Mouse (Mus musculus) erythroblast, adult 5-6 weeks (primary cell): ENCODE measurements around the gene Epha5. TPM values are rescaled to one million over a fixed set of nuclear protein-coding genes. Genes with fewer than 3 reads are reported as not detected.

Source experiments
- ATAC-seq: replicated peaks from 2 replicates; pipeline ENCODE4 v1.8.0; 2016; ENCODE audit warnings: moderate number of reproducible peaks, mild to moderate bottlenecking, moderate TSS enrichment, inconsistent platforms; ENCODE audit not compliant: poor library complexity, low FRiP score, severe bottlenecking
- total RNA-seq, 2 experiments: library from RNA; stranded (forward) in 1 of 2; stranded (reverse) in 1 of 2; fragments of 150-400 nt in 1 of 2; fragments of 200-764, 138-1000 nt in 1 of 2; gene quantifications; 2 replicates each; pipeline versions ENCODE4 v1.2.3 to v1.2.4; 2015 to 2017; ENCODE audit warnings: low replicate concordance in 2 of 2

Epha5 gene
- not detected in 2 replicates for total RNA-seq (2015; ENCODE audit: low replicate concordance)
- total RNA-seq (2017; ENCODE audit: low replicate concordance) = 0.17 TPM in 1 of 2 replicates, not detected in the other

DNA sequence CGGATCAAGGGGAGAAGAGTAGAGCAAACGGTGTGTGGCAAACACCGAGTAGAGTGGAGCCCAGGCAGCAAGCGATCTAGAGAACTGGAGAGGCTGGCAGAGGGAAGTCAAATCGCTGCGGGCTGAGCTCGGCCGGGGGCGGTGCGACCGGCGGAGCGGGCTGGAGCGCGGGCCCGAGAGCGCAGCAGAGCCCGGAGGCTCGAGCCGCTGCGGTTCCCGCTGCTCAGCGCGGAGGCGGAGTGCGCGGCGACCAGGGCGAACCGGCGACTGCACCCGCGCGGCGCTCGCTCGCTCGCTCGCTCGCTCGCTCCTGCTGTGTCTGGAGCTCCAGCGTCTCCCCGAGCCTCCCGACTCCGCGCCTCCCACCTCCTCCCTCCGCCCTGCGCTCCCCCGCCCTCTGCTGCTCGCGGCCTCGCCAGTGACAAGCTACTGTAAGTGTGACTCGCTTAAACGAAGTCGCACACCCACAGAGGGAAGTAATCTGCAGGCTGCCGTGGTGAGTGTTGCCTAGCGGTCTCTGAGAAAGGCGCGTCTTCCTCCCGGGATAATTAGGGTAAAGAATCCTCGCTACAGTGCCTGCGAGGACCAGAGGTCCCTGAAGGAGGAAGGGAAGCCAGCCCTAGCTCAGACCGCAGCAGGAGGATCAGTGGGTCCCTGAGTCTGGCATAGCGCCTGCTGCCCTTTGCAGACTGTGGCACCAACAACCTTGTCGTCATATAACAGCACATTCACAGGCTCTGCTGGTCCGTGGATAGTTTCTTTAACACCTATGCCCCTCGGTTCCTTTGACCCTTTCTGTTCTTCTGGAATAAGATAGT is at the start of gene Epha5:
Gene Epha5, minus strand, starts transcription at position 321 of the 818 bp plus-strand sequence.
- ATAC-seq = no peak

DNA sequence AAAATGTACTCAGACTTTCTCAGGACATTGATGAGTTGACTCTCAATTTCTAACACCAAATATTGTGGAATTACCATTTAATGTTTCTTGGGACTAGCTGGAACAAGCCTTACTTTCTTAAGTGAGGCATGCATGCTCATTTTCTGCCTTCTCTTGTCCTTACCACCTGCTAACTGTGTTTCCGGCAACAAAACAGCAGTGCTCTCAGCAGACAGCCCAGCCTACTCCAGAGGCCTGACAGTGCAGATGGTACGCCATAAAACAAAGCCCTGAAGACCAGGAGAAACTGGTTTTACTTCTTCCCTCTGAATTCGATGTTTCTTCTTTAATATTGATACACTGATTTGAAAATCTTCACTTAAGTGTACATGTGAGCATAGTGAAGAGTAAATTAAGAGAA is 39.0 kb upstream of the Epha5 start:
- ATAC-seq = no peak

DNA sequence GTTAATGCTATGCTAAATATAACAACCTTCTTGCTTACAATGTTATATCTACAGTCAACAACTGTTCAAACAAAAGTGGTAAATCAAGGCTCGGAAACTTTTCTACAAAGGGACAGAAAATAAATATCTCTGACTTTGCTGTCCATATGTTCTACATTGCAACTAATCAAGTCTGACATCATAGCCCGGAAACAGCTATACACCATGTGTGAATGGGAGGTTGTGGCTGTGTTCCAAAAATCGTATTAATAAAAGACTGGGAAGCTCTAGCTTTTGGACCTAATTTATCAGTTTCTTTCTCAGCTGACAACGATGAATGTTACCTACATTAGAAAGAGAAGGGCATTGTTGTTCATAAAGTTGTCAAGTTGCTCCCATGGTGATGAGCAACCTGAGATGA is 37.5 kb upstream of the Epha5 start:
- ATAC-seq = no peak

DNA sequence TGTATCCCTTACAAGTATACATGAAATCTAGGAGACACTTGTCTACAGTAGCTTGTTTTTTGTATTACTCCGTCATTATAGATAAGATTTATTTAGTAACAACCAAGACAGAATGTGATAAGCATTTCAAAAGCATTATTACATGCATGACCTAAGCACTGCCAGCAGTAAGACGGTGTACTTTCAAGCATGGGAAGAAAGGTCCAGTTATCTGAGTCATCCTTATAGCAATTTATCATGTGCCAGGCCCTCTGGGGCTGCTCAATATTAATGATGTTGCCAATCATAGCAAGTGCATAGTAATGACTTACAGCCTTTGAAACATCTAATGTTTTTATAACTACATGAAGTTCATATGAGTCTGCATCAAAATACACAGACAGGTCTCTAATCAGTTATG is 36.7 kb upstream of the Epha5 start:
- no peak for ATAC-seq

DNA sequence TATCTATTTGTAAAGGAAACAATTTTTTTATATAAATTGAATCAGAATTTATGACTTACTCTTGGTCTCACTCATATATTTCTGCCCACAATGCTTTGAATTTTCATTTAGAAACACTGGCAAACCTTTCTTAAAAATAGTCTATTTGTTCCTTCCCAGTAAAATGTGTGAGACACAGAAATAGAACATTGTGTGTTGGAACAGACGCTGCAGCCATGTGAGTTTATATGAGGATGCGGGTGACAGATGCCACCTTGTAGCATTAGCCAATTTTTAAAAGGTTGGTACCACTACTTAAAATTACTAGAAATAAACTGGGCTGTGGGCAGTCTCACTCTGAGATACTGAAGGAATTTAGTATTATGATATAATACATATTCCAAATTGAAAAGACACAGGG is 23.1 kb upstream of the Epha5 start:
- ATAC-seq = no peak

DNA sequence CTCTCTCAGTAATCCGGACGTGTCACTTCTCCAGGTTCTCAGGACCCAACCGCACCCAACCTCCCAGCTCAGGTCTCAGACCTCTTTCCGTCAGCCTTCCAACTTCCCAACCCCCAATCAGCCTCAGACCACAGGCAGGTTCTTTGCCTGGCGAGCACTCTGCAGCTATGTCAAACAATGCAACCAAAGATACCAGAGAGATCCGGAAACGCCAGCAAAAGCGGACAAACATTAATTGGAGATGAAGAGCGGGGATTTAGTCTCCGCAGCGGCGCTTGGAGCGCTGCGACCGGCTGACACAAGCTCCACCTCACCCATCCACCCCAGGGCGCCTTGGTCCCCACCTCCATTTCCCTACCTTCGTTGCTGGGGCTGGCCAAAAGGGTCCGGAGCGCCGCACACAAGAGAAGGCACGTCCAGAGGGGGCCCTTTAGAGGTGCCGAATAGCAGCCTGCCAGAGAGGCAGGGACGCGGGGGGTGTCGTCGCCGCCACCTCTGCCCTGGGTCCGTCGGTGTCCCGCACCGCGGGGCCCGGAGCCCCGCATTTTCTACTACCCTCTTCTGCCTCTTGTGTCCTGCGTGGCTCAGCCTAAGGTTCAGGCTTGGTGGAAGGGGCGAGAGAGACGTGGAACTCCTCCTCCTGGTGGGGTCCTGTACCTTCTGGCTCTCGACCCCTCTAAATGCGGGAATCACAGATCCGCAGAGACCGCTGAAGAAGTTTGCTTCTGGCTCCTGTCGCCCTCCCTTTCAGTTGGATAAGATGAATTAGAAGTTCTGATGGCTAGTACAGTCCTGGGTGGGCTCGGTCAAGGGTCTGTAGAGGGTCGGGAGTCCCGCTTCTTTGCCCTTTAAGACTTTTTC is 991 bp downstream of the Epha5 start:
- no peak for ATAC-seq

DNA sequence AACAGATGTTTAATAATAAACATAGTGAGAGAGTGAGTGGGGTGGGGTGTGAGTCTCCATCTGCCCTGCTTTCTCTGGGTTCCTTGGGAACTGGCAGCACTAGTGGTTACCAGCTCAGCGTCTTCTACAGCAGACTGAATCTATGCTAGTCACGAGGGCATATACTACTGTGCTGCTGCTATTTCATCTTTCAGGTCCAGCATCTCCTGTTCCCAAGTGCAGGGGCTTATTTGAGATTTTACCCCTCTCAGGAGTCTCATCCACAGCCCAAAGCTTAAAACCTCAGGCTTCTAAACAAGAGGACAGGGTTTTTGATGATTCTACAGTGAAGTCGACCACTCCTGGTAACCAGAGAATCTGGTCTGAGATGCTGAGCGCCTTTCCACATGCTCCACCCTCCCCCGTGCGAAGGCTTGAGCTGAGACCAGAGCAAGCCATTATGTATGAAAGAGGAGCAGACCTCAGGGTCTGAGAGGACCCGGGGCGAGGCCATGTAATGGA is 2.2 kb downstream of the Epha5 start:
- no peak for ATAC-seq

DNA sequence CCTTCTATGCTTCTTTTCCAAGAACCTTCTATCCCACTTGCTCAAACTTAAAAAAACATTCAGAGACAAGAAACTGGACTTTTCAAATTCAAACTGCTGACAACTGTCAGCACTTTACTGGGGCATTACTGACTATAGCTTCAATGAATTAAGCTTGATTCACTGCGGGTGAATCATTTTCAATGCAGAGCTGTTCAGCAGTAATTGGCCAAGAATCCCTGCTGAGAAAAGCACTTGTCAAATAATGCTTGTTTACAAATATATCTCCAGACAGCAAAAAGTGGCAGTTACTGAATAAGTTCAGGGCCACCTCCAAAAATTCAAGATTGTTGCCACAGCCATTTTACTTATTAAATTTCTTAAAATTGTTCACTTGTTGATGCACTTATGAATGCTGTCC is 4.2 kb downstream of the Epha5 start:
- ATAC-seq = no peak

DNA sequence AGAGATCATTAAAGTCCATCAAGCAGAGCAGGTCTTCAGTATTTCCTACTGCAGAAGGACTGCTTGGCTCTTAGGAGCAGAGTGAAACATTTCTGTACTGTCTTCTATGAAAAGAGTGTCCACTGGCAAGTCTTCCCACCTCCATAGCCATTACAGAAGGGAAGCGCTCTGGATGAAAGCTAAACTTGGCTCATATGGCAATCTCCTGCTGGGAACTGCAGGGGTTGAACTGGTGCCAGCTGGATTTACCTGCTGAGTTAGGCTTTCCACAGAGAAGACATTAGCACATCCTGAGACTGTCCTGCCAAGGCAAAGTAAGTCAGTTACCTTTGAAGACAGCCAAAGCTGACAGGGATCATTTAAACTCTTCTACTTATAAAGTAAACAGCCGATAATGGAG is 8.8 kb downstream of the Epha5 start:
- no peak for ATAC-seq

DNA sequence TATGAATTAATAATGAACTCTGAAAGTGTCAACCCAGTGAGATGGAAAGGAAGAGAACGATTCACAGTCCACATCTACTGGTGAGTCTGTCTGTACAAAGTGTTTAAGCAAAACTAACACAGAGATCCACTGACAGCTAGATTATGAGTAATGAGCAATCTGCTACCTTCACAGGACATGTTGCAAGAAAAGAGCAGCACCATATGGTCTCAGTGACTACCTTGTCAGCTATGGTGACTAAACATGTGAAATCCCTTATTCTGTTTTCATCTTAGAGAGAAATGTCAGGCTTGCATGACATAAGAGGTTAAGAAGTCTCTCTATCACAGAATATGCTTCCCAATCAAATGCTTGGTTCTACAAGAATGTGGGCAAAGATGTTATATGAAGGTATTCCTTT is 20.1 kb downstream of the Epha5 start:
- ATAC-seq = no peak

DNA sequence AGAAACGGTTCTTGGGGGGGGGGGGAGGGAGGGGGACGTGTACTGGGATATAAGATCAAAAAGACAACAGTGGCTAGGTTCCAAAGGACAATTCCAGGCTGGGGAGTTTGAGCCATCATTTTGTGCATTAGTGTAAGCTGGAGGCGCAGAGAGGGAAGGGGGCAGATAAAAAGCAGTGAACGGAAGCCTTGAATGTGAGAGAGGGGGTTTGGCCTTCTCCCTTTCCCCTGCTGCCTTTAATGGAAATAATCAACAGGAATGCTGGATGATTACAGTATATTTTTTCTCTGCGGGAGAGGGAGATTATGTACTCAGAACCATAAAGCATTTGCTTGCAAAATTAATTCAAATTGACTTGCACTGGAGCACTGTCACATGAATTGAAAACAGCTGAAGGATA is 51.8 kb downstream of the Epha5 start:
- no peak for ATAC-seq

DNA sequence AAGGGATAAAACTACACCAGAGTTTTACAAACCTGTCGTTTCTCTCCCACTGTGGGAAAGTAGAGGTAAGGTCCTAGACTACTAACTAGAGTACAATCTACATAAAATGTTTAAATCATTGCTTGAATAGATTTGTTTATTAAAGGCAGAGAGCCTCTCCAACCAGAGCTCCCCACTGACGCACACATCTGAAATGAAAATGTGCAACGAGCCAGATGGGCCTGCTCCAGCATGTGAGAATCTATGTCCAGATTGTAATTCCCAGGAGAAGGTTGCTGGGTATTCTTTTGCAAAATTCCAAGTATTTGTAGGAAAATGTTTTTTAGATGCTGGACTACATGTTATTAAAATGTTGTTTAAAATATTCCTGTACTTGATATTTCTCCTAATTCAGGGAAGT is 57.8 kb downstream of the Epha5 start:
- ATAC-seq = no peak

DNA sequence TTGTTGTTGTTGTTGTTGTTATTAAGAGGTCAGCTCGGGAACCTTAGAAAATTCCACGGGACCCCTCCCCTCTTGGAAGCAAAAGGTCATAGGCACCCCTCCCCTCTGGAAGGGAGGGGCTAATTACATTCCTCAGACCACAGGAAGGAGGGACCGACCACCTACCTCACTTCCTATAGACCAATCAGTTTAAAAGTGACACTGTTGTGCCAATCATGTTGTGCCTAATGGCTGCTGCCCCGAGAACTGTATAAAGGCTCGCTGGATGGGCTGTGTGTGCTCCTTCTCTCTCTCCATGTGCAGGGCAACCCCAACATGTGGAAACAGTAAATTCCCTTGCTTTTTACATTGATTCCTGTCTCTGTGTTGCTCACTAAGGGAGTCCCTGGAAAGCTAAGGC is 64.1 kb downstream of the Epha5 start:
- ATAC-seq = no peak

DNA sequence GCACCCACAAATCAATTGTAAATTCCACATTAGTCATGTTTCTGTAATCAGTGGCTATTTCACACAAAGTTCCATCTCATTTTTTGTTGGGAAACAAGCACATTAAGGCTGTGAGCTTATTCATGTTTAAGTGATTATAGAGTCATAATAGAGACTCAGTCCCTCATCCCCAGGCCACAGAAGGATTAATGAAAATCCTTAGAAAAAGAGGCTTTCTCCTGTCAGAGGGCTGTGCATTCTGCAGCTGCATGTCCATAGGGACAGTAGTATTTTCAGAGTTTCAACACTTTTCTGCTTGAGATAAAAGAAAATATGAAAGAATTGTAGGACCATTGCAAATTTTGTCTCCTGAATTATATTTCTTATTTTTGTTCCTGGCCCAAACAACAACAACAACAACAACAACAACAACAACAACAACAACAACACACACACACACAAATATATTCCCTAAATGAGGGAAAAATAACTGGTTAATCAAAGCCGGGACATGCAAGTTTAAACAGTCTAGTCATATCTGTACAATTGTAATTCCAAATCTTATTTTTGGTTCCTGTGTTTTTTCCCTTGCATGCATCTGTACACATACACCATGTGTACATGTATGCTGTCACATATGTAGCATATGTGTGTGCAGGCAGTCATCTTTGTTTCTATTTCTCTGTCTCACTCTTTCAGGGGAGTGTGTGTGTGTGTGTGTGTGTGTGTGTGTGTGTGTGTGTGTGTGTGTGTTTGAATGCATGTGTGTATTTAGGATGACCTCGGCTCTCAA is 70.3 kb downstream of the Epha5 start:
- ATAC-seq = no peak

DNA sequence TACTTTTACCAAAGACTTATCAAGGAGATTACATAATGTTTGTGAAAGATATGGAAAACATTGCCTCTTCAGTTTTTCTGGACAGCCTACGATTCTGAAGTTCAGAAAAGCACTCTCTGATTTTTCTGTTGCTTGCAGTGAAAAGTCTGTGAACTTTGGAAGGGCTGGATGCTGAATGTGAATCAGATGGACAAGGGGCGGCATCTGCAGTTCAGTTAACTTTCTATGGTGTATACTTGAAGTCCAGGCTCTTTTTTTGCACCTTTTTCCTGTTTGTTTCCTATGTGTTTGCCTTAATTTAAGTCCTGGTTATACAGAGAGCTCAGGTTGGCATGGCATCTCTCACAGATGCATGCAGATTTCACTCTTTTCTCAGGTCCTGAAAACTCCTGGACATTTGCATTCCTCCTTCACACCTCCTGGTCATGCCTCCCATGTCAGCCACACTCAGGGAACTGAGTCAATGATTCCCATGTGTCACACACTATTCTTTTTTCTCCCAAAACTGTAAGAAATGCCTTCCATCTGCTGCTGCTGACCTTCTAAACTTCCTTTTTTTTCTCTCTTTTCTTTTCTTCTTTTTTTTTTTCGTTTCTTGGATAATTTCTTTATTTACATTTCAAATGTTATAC is 81.2 kb downstream of the Epha5 start:
- ATAC-seq = no peak

DNA sequence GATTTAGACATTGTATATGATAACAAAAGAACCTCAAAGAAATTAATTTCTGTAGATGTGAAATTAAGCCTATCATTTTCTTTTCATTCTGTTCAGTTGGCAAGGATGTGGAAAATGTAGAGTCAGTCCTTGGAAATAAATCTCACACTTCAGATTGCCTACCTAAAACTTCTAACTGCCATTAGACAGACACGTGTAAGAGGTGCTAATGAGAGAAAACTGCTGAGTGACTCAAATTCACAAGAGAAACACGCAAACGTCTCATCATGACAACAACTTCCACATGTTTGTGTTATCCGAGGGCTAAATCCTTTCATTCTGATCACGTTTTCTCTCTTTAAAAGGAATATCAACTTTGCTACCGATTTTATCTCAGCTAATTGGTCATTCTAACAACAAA is 82.7 kb downstream of the Epha5 start:
- ATAC-seq = no peak

DNA sequence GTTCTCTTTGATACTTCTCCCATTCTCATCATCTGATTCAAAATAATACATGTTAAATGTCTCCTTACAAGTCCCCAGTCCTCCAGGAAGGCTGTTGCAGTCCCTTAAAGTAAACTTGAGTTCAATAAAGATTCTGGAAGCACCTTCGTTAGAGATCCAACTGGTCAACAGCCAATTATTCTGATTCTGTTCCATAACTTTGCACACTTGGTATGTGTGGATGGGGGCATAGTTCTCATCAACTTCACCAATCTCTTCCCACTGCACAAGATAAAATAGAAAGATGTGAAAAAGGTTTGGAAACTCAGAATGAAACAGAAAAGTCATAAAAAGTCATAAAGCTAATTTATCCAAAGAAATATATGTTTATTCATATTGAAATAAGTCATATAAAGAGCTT is 85.6 kb downstream of the Epha5 start:
- ATAC-seq = no peak

DNA sequence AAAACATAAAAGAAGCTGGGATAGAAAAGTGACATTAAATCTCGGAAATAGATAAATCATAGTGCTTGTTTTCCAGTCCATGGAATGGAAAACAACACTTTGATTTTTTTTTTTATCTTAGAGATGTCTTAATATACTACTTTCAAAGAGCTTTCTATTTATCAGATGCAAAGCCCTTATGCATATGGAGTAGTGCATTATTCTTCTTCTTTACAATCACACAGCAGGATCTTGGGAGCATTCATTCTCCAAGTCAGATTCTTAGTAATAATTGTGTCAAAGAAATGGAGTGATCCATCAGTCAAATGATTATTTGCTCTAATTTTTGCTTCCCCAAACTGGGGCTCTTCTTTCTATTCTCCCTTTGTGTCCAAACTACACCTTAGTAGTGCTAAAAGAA is 96.6 kb downstream of the Epha5 start:
- ATAC-seq = no peak

DNA sequence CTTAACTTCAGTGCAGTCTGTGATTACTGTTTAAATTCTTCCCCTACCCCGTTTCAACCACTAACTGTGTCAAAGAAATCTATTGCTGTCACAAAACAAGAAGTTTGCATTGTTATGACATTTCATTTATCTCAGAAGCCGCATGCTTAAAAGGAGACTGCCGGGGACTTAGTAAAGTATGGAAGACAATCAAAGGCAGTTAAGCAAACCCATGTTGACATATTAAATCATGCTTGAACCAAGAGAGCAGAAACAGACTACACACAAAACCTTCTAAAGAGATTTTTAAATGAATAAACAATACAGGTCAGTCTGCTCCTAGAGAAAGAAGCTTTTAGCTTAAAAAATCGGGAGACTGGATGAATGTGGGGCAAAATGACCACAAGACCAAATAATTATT is 97.0 kb downstream of the Epha5 start:
- no peak for ATAC-seq
